Mouse (Mus musculus): ENCODE measurements around the gene Mvk. TPM values are rescaled to one million over a fixed set of nuclear protein-coding genes. Genes with fewer than 3 reads are reported as not detected.

The Mvk gene
- polyA plus RNA-seq, 1 experiment from 2014 or later: 54.0 TPM

Small RNA genes within 50 kb of the gene (microRNA-seq; reads per million reads assigned to microRNA genes)
- not detected for gene Mir7027

Other genes starting within 250 kb of the Mvk start
- 1.7 and 2.2 TPM in 2 replicates for gene Foxn4, start 170.5 kb upstream of the Mvk start, polyA plus RNA-seq (2016; fragmentation: Nextera tagmentation; extraction: Ambion mirVana)
- 1.7 and 1.9 TPM in 2 replicates for gene Myo1h, start 155.1 kb upstream of the Mvk start, polyA plus RNA-seq (2016; fragmentation: Nextera tagmentation; extraction: Ambion mirVana)
- 115 TPM in 2 replicates for gene Kctd10, start 63.8 kb upstream of the Mvk start, polyA plus RNA-seq (2016; fragmentation: Nextera tagmentation; extraction: Ambion mirVana)
- gene Ube3b, start 63.7 kb upstream of the Mvk start, polyA plus RNA-seq (2016; fragmentation: Nextera tagmentation; extraction: Ambion mirVana): 50.4 and 50.7 TPM in 2 replicates
- 38.1 and 38.5 TPM in 2 replicates for gene Mmab, start 209 bp upstream of the Mvk start, polyA plus RNA-seq (2016; fragmentation: Nextera tagmentation; extraction: Ambion mirVana)
- 2.9 and 3.4 TPM in 2 replicates for gene Fam222a, start 123.7 kb downstream of the Mvk start, polyA plus RNA-seq (2016; fragmentation: Nextera tagmentation; extraction: Ambion mirVana)
- gene Trpv4, start 214.2 kb downstream of the Mvk start, polyA plus RNA-seq (2016; fragmentation: Nextera tagmentation; extraction: Ambion mirVana): 3.2 and 3.5 TPM in 2 replicates
- 63.0 and 64.5 TPM in 2 replicates for gene Gltp, start 246.7 kb downstream of the Mvk start, polyA plus RNA-seq (2016; fragmentation: Nextera tagmentation; extraction: Ambion mirVana)